Mouse (Mus musculus): ENCODE data around the gene Ddx20.
"Not testable (repeated sequence)": the region's sequence is repeated elsewhere in the genome, so short reads cannot be mapped to it uniquely, and the experiment has no call there.

Gene Ddx20

GRCm38 (mm10) chr3:105705561-105705960, 18.2 kb upstream of the Ddx20 start:
- no peak for DNase-seq (ENCODE audit: low spot score in 2 of 2)

GRCm38 (mm10) chr3:105705061-105705549, 17.7 kb upstream of the Ddx20 start:
- DNase-seq (ENCODE audit: low spot score in 2 of 2) = peak; percentile 33 to 74

DNA sequence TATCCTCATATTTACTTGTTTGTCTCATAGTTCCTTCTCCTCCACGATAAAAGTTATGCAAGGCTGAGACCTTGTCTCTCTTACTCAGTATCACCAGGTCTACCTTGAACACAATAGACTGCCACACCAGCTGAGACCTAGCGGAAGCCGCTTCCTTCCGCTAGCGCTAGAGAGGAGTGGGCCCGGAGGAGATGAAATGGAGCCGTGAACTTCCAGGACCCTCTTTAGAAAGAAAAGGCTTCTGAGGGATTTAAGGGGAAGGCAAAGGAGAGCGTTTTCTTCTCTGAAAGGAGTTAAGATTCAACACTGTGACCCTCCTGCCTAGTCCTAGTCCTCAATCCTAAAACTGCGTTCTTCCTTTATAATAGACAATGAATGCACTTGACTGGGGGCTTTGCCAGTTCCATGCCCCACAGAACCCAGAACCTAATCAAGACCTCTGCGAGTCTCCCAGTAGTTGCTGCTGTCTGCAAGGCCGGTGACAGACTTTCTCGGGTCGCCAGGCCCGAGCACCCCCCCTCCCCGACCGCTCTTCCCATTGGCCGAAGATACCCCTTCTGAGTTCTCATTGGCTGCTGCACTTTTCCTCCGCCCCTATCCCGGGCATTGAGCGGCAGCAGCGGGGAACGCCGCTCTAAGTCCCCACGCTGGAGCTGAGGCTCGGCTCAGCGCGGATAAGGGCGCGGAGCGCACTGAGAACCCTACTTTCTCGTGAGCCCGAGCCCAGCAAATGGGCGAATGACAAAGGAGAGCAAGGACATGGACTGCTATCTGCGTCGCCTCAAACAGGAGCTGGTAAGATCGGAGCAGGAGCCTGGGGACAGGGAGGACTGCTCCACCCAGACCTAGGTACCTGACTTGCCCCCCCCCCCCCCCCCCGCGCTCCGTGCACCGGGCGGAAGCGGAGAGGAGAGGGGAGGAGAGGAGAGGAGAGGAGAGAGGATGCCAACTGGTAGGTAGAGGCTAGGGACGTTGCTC, 16.9 kb upstream of the Ddx20 start, which contains the start of gene Inka2:
TSS of gene Inka2 (plus strand) at position 569 of the 978 bp plus-strand sequence.
- DNase-seq (ENCODE audit: low spot score in 2 of 2) = peak; percentile 74 to 79

DNA sequence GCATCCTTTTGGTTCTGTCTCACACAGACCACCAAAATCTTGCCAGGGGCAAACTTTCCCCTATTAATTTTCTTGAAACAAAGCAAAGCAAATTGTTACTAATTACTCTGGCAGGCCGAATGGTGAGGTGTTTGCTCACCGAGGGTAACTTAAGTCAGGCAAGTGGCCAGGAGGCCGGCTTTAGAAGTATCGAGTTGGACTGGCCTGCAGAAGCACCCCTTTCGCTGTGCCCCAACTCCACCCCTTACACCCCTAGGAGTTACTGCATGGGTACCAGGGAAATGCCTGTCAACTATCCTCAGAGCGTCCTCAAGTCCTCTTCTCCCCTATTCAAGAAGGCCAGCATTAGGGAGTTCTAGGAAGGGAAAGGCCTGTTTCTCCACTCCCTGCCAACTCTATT, 16.2 kb upstream of the Ddx20 start:
- no peak for DNase-seq (ENCODE audit: low spot score in 2 of 2)

DNA sequence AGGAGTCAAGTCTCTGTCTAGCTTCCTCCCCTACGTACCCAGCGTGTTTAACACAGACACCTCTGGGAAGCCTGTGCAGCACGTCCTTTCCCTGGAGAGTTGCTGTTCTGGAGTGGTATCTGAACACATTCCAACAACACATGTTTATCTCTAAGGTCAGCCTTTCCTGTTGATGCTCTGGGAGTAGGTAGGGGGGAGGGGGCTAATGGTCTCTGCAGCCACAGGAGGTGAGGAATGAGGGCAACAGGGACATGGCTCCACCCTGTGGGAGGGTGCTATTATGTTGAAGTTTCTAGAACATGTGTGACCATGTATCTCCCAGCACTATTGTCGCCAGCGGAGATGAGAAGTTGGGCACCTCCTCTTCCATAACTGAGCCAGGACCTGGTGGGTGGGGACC, 14.0 kb upstream of the Ddx20 start:
- DNase-seq (ENCODE audit: low spot score in 2 of 2) = no peak

DNA sequence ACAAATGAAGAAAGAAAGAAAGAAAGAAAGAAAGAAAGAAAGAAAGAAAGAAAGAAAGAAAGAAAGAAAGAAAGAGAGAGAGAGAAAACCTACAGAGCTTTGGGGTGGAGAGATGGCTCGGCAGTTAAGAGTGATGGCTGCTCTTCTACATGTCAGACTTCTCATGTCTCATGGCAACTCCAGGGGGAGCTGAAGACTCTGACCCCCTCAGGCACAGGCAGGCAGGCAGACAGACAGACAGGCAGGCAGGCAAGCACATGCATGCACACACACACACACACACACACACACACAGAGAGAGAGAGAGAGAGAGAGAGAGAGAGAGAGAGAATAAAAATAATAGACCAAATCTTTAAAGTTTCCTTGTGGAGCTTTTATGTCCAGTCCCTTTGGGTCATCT, 13.4 kb upstream of the Ddx20 start:
- not testable (repeated sequence) for DNase-seq (ENCODE audit: low spot score in 2 of 2)

DNA sequence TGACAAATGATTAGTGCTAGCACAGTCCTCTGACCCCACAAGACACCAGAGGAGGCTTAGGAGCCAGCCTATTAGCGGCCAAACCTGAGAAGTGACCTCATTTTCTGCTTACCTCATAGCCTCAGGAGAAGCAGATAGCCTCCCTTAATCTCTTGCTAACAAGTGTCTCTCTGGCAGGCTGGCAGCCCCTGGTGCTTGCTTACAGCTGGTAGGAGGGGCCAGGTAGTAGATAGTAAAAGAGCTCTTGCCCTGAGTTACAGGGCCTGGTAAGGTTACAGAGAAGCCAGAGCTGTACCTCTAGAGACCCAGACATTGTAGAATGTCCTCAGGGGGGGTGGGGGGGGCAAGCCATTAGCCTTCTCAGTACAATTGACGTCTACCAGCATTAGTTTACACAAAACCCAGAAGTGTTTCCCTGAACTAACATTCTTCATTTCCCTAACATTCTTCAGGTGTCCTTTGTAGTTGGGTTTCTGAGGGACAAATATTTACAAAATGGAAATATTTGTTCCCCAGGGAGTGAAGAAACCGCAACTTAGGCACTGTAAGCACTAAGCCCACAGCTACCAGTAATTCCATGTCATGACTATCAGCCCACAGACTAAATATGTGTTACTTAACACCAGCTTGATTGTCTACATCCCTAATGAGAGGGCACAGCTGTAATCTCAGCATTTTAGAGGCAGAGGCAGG, 12.0 kb upstream of the Ddx20 start:
- peak in 1 of 2 experiments; percentile 60 for DNase-seq (ENCODE audit: low spot score in 2 of 2)

DNA sequence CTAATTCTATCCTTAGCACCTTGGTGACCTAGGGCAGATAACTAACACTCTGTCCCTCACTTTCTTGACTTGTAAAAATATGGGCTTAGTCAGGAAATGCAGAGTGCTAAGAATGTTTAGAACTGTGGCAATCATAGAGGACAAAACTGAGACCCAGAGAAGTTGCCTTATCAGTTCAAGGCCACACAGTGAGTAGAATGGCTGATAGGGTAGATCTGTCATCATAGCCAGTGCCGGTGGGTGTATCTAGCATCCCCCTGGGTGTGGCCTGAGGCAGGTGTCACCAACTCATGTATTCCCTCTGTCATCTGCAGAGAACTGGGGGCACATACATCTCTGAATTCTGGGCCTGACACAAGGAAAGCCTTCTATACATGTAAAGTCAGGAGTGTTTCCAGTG, 10.9 kb upstream of the Ddx20 start:
- no peak for DNase-seq (ENCODE audit: low spot score in 2 of 2)

DNA sequence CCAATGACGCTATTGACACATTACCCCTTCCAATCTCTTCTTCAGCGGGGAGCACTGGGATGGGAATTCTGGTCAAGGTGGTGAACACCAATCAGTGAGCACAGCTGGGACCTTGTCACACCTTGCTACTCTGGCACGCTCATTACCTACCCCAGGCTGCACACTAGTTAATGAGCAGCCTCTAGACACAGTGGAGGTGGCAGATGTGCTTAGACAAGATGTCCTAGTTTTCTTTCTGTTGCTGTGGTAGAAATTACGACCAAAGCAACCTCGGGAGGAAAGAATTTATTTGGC, 9.7 kb upstream of the Ddx20 start:
- no peak for DNase-seq (ENCODE audit: low spot score in 2 of 2)

DNA sequence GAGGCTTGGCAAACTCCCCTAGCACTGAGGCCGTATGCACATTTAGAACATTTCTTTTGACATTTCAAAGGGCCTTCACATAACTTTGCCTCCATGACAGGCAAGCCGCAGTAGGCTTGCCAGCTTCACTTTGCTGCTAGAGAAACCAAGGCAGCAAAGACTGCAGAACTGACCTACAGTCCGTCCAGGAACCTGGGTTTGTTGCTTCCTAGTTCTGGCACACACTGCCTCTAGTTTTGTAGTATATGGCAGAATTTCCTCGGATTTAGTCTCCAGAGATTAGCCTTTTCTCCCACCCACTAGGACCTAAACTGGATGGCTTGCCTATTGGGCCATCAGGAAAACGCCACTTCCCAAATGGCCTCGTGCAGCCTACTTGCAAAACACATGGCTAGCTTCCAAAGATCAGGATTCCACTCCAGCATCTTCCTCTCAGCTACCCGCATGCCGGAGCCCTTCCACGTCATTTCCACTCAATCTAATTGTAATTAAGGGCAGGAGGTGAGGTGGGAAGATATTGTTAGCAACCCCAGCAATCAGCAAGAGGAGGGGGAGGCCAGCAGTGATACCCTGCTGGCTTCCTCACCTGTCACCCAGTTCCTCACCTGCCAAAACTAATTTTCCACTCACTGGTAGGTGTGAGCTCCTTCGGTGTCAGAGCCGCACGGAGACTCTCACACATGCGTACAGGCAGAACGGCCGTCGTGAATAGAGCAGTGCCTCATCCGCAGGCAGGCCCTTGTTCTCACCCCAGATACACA, 9.2 kb upstream of the Ddx20 start:
- no peak for DNase-seq (ENCODE audit: low spot score in 2 of 2)

GRCm38 (mm10) chr3:105695476-105696386, 8.4 kb upstream of the Ddx20 start:
- DNase-seq (ENCODE audit: low spot score in 2 of 2) = no peak

- DNase-seq (ENCODE audit: low spot score in 2 of 2) = no peak
Measured at GRCm38 (mm10) chr3:105693327-105694080, 6.1 kb upstream of the Ddx20 start.

DNA sequence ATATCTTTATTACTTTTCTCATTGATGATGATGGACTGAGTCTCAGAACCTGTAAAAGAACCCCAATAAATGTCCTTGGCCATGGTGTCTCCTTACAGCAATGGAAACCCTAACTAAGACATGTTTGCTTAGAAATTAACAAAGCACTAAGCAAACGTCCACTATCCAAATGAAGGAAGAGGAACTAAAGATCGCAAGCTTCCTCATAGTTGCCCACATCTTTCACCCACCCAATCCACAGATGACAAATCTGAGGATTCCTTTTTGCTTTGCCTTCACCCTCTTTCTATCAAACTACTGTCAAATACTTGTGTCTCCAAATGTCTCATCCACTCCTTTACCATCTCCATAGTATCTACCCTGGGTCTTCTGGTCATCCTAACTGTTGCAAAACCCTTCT, 1.2 kb upstream of the Ddx20 start:
- no peak for DNase-seq (ENCODE audit: low spot score in 2 of 2)

DNA sequence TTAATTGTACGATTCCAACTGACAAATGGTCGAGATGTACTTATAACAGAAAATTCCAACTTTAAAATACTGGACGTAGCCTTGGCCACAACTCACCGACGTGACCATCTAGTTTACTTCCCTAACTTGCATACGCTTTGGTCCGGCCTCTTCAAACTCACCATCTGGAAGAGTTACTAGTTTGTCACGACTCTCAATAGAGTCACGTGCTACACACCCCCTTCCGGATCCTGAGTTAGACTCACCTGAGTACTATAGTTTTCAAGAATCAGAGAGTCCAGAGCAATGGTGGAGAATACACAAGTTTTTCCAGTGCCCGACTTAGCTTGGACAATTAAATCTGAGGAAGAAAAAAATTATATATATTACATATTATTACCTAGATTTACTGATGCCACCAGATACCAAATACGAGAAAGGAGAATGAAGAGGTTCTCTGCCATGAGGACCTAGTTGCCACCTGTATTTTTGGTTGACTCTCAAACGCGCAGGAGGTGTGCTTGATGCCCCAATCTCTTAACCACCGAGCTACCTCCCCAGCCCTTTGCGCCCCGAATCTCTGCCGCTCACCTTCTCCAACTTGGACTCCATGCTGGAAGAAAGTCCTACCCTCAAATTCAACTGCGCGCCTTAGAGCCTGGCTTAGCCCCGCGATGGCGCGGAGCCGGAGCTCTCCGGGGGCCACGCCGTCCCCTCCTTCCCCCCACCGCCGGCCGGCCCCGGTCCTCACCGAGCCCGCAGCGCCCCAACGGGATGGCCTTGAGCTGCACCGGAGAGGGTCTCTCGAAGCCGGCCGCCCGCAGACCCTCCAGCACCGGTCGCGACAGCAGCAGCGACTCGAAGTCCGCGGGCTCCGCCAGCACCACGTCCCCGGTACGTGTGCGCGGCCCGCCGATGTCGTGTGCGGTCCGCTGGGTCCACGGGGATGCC, 715 bp downstream of the Ddx20 start:
- DNase-seq (ENCODE audit: low spot score in 2 of 2) = no peak

GRCm38 (mm10) chr3:105680346-105680745, 7.0 kb downstream of the Ddx20 start:
- DNase-seq (ENCODE audit: low spot score in 2 of 2) = no peak

DNA sequence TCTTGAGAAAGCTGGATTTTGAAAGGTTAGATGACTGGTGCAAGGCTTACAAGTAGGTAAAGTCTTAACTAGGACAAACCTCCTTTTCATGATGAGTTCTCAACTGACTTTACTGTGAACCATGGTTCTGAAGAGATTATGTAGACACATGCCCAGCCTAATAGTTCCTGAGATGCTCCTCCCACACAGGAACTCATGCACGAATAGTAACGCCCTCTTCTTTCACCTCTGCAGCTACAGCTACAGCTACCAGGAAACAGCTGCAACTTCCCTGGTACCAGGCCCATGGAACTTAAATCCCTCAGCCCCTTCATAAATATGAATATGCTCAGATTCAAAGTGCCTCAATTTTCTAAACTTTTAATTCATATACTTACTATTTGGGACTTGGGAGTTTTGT, 11.4 kb downstream of the Ddx20 start:
- DNase-seq (ENCODE audit: low spot score in 2 of 2) = no peak

- DNase-seq (ENCODE audit: low spot score in 2 of 2) = peak; percentile 60 to 74
Measured at GRCm38 (mm10) chr3:105674595-105675218, 12.7 kb downstream of the Ddx20 start.

DNA sequence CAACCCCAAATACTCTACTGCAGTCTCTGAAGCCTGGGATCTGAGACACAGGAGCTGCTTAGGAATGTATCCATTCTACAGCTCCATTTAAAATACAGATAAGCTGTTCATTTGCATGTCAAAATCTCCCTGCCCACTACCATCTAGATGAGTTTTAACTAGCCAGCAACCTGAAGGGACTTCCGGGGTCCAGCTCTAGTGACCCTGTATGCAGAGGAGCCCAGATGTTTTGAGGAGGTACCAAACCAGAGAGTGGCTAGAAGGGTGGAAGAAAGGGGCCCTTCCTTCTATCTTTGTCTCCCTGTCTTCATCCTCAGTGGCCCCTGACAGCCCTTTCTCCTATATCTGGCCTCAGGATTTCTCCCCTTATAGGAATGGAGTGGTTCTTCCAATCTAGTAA, 16.6 kb downstream of the Ddx20 start:
- DNase-seq (ENCODE audit: low spot score in 2 of 2) = no peak

DNA sequence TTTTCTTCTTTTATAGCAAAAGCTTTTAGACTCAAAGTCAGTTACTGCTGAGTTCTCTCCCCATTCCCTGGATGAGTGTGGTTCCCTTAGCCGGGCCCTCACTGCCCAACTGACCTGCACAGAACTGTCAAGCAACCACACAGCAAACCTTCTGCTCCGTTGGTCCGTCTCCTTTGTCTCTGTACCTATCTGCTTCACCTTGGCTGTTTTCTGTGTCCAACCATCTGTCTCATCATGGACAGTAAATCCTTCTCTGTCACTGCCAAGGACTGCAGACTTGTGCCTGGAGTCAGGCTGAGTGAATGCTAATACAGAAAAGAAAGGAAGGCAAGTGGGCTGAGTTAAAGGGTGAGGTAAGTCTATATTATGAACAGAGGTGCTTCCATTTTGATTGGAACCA, 17.6 kb downstream of the Ddx20 start:
- no peak for DNase-seq (ENCODE audit: low spot score in 2 of 2)

Measured in spleen, postnatal 4 days (tissue).